Mouse (Mus musculus) gastrocnemius, adult 18-20 months (tissue): ENCODE measurements around the gene Srek1. TPM values are rescaled to one million over a fixed set of nuclear protein-coding genes. Genes with fewer than 3 reads are reported as not detected.
A peak's percentile ranks its signal among the peaks of the same experiment; 100 is the strongest.

Experiments
- DNase-seq: peaks from one replicate; pipeline ENCODE4 v3.0.0; 2021; ENCODE audit warnings: low spot score
- long read RNA-seq, 2 experiments: library from polyadenylated mRNA; stranded (forward); transcript quantifications; one replicate each; pipeline ENCODE4 v2.0.0; 2021
- total RNA-seq, 2 experiments: library from RNA; stranded (reverse); gene quantifications; 2 replicates each; pipeline ENCODE4 v1.2.3; 2021

The Srek1 gene
- 10 to 100 TPM; 18.1 to 18.3 TPM for total RNA-seq
- long read RNA-seq, experiment 1, transcript Srek1-201 (12 exons, 3,934 nt): major isoform, 16 of 25 reads
- long read RNA-seq, experiment 1, partial matches to known transcripts: 2 of 25 reads
- long read RNA-seq, experiment 1, other reads (novel, unspliced or antisense): 7 of 25 reads
- long read RNA-seq, experiment 2, full-length matches to known transcripts: 14 of 21 reads
- long read RNA-seq, experiment 2, partial matches to known transcripts: 1 of 21 reads
- long read RNA-seq, experiment 2, other reads (novel, unspliced or antisense): 6 of 21 reads

- DNase-seq: peak; percentile 91
These were observed at the start of gene Srek1 for GRCm38 (mm10) chr13:103774119-103774757. TSS of gene Srek1 (minus strand) at chr13:103774608.

GRCm38 (mm10) chr13:103822270-103822669 lies 47.9 kb upstream of the Srek1 start:
- DNase-seq: no peak

- no peak for DNase-seq
These were observed 45.0 kb upstream of the Srek1 start for GRCm38 (mm10) chr13:103819377-103819776.

GRCm38 (mm10) chr13:103817935-103818334 lies 43.5 kb upstream of the Srek1 start:
- no peak for DNase-seq

- no peak for DNase-seq
These were observed 33.1 kb upstream of the Srek1 start for GRCm38 (mm10) chr13:103807464-103807863.

- DNase-seq: peak; percentile 36
These were observed 31.9 kb upstream of the Srek1 start for GRCm38 (mm10) chr13:103806210-103806851.

GRCm38 (mm10) chr13:103803721-103804120 lies 29.3 kb upstream of the Srek1 start:
- no peak for DNase-seq

GRCm38 (mm10) chr13:103801021-103801420 lies 26.6 kb upstream of the Srek1 start:
- DNase-seq: no peak

- no peak for DNase-seq
These were observed 20.5 kb upstream of the Srek1 start for GRCm38 (mm10) chr13:103794688-103795543.

GRCm38 (mm10) chr13:103779922-103780585 lies 5.6 kb upstream of the Srek1 start:
- peak; percentile 19 for DNase-seq

GRCm38 (mm10) chr13:103777126-103777525 lies 2.7 kb upstream of the Srek1 start:
- DNase-seq: no peak

GRCm38 (mm10) chr13:103773407-103774118 lies 845 bp downstream of the Srek1 start:
- DNase-seq: no peak

- DNase-seq: no peak
These were observed 1.5 kb downstream of the Srek1 start for GRCm38 (mm10) chr13:103772917-103773316.

GRCm38 (mm10) chr13:103770821-103771220 lies 3.6 kb downstream of the Srek1 start:
- DNase-seq: no peak

- DNase-seq: no peak
These were observed 6.5 kb downstream of the Srek1 start for GRCm38 (mm10) chr13:103767935-103768334.

- no peak for DNase-seq
These were observed 10.8 kb downstream of the Srek1 start for GRCm38 (mm10) chr13:103763640-103764039.

GRCm38 (mm10) chr13:103761971-103762370 lies 12.4 kb downstream of the Srek1 start:
- no peak for DNase-seq

GRCm38 (mm10) chr13:103751421-103751820 lies 23.0 kb downstream of the Srek1 start:
- peak; percentile 15 for DNase-seq

GRCm38 (mm10) chr13:103745688-103746087 lies 28.7 kb downstream of the Srek1 start:
- DNase-seq: no peak

- DNase-seq: no peak
These were observed 29.2 kb downstream of the Srek1 start for GRCm38 (mm10) chr13:103745160-103745559.
